Mouse (Mus musculus): ENCODE results near the gene Pde2a. TPM values are rescaled to one million over a fixed set of nuclear protein-coding genes. Genes with fewer than 3 reads are reported as not detected.

The Pde2a gene
- polyA plus RNA-seq, 1 experiment from 2014 or later: 18.6 TPM

GRCm38 (mm10) chr7:101381512-101381911 lies 40.0 kb upstream of the Pde2a start:
- Histone ChIP-seq H3K27ac (ENCODE audit: low read depth, low read length) (no peak overlapping the region), H3K4me1 (replicated peaks; ENCODE audit: control insufficient read depth, insufficient read depth, low read length) (peaks cover 14% of the 10 kb centered on the region; the same call in 1 of the 2 replicates), H3K4me3 (ENCODE audit: low read depth, low read length) (no peak overlapping the region), H3K9ac (ENCODE audit: low read length) (no peak overlapping the region), H3K36me3 (ENCODE audit: control insufficient read depth, insufficient read depth, low read length) (no peaks in the 10 kb centered on the region), H3K9me3 (ENCODE audit: control insufficient read depth, low read length) (no peaks in the 10 kb centered on the region), H3K27me3 (ENCODE audit: control insufficient read depth, insufficient read depth, low read length) (no peaks in the 10 kb centered on the region), H3K4me2 (ENCODE audit: low read depth, low read length, severe bottlenecking) (no peak overlapping the region)
- DNase-seq (ENCODE audit: low spot score): no peak
- no peak for ATAC-seq (replicated peaks; ENCODE audit: low FRiP score)
- WGBS: 78% methylated on average over 6 of the region's 6 CpGs

DNA sequence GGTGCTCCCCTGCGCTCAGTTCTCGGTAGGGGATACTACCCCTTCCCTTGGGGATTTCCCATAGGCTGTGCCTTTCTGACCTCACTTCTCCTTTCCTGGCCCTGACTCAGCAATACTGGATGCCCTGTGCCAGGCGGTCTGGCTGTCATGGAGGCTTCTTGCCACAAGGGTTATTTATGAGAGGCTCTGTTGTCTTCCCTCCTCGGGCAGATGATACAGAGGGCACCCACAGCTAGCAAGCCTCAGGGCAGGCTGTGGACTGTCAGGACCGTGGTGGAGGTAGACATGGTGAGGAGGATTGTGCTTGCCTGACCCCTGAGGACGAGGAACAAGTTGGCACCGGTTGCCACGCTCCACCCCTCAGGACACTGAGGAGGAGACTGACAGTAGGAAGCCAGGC lies 39.1 kb upstream of the Pde2a start:
- H3K27me3 ChIP-seq (ENCODE audit: control insufficient read depth, insufficient read depth, low read length): no peaks in the 10 kb centered on the region
- H3K4me1 ChIP-seq (replicated peaks; ENCODE audit: control insufficient read depth, insufficient read depth, low read length): peaks cover 14% of the 10 kb centered on the region; the same call in 1 of the 2 replicates
- no peak overlapping the region for H3K4me3 ChIP-seq (ENCODE audit: low read depth, low read length)
- DNase-seq (ENCODE audit: low spot score) (no peak), ATAC-seq (replicated peaks; ENCODE audit: low FRiP score) (no peak)
- H3K9ac ChIP-seq (ENCODE audit: low read length): no peak overlapping the region
- no peaks in the 10 kb centered on the region for H3K36me3 ChIP-seq (ENCODE audit: control insufficient read depth, insufficient read depth, low read length)
- no peaks in the 10 kb centered on the region for H3K9me3 ChIP-seq (ENCODE audit: control insufficient read depth, low read length)
- 75% methylated on average over 8 of the region's 8 CpGs for WGBS
- no peak overlapping the region for H3K4me2 ChIP-seq (ENCODE audit: low read depth, low read length, severe bottlenecking)
- no peak overlapping the region for H3K27ac ChIP-seq (ENCODE audit: low read depth, low read length)

DNA sequence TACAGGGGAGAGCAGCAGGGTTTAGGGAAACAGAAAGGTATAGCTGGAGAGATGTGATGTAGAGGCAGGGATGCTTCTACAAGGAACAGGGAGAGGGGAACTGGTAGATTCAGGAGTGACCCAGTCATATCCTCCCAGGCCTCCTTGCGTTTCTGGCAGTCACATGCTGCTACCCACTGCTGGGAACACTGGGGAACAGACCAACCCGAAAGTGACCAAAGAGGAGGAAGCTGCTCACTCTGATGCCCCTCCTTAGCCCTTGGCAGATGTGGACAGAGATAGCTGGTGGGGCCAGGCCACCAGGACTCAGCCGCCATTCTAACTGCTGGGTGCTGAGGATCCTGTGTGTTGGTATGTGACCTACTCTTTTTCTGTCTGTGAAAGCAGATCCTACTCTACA lies 37.7 kb upstream of the Pde2a start:
- no peaks in the 10 kb centered on the region for H3K36me3 ChIP-seq (ENCODE audit: control insufficient read depth, insufficient read depth, low read length)
- DNase-seq (ENCODE audit: low spot score) (no peak), ATAC-seq (replicated peaks; ENCODE audit: low FRiP score) (no peak)
- H3K4me1 ChIP-seq (replicated peaks; ENCODE audit: control insufficient read depth, insufficient read depth, low read length): 0 out of 2 replicates have a peak, but pooled peaks cover 5% of the 10 kb centered on the region
- H3K27me3 ChIP-seq (ENCODE audit: control insufficient read depth, insufficient read depth, low read length): no peaks in the 10 kb centered on the region
- whole genome bisulfite sequencing: 76% methylated on average over 3 of the region's 3 CpGs
- H3K27ac ChIP-seq (ENCODE audit: low read depth, low read length): no peak overlapping the region
- H3K9me3 ChIP-seq (ENCODE audit: control insufficient read depth, low read length): no peaks in the 10 kb centered on the region
- H3K4me2 ChIP-seq (ENCODE audit: low read depth, low read length, severe bottlenecking): no peak overlapping the region
- no peak overlapping the region for H3K4me3 ChIP-seq (ENCODE audit: low read depth, low read length)
- no peak overlapping the region for H3K9ac ChIP-seq (ENCODE audit: low read length)

DNA sequence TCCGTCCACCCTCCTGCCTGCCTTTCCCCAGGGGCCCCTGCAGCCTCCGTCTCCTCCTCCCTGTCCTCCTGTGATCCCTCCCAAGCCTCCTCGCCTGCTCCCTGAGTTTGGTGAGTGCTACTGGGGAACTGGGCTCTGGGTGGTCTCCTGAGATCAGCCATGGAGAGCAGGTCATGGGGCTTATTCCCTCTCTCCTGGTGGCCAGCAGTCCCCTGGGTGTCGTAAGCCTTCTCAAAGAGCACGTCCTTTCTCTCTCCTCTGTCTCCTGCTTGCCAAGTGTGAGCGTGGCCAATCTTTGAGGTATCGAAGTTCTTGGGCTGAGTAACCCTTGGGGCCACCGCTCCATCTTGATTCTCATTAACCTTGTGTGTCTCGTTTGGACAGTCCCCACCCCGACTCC lies 36.6 kb upstream of the Pde2a start:
- no peak overlapping the region for H3K4me2 ChIP-seq (ENCODE audit: low read depth, low read length, severe bottlenecking)
- no peaks in the 10 kb centered on the region for H3K27me3 ChIP-seq (ENCODE audit: control insufficient read depth, insufficient read depth, low read length)
- H3K9ac ChIP-seq (ENCODE audit: low read length): no peak overlapping the region
- H3K9me3 ChIP-seq (ENCODE audit: control insufficient read depth, low read length): no peaks in the 10 kb centered on the region
- no peak overlapping the region for H3K4me3 ChIP-seq (ENCODE audit: low read depth, low read length)
- WGBS: 77% methylated on average over 10 of the region's 10 CpGs
- H3K36me3 ChIP-seq (ENCODE audit: control insufficient read depth, insufficient read depth, low read length): no peaks in the 10 kb centered on the region
- DNase-seq (ENCODE audit: low spot score) (no peak), ATAC-seq (replicated peaks; ENCODE audit: low FRiP score) (no peak)
- H3K27ac ChIP-seq (ENCODE audit: low read depth, low read length): no peak overlapping the region
- H3K4me1 ChIP-seq (replicated peaks; ENCODE audit: control insufficient read depth, insufficient read depth, low read length): 0 out of 2 replicates have a peak, but pooled peaks cover 5% of the 10 kb centered on the region

DNA sequence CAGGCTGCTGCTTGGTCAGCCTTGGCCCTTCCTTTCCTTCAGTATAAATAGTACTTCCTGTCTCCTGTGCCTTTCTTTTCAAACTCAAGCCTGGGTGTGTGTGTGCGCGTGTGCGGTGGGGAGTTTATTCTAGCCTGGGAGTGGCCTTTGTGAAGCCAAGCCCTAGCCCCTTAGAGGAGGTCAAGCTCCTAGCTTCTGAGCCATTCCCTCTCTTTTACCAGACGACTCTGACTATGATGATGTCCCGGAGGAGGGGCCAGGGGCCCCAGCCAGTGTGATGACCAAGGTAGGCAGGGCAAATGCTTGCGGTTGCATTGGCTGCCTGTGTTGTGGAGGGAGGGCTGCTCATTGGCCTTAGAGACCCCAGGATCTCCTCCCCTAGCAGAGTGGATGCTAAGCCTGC lies 36.2 kb upstream of the Pde2a start:
- Histone ChIP-seq H3K36me3 (ENCODE audit: control insufficient read depth, insufficient read depth, low read length) (no peaks in the 10 kb centered on the region), H3K4me2 (ENCODE audit: low read depth, low read length, severe bottlenecking) (no peak overlapping the region), H3K9me3 (ENCODE audit: control insufficient read depth, low read length) (no peaks in the 10 kb centered on the region), H3K27me3 (ENCODE audit: control insufficient read depth, insufficient read depth, low read length) (no peaks in the 10 kb centered on the region), H3K27ac (ENCODE audit: low read depth, low read length) (no peak overlapping the region), H3K4me3 (ENCODE audit: low read depth, low read length) (no peak overlapping the region), H3K9ac (ENCODE audit: low read length) (no peak overlapping the region), H3K4me1 (replicated peaks; ENCODE audit: control insufficient read depth, insufficient read depth, low read length) (0 out of 2 replicates have a peak, but pooled peaks cover 5% of the 10 kb centered on the region)
- ATAC-seq (replicated peaks; ENCODE audit: low FRiP score): no peak
- WGBS: 46% methylated on average over 6 of the region's 6 CpGs
- no peak for DNase-seq (ENCODE audit: low spot score)

- Histone ChIP-seq H3K4me3 (ENCODE audit: low read depth, low read length) (no peak overlapping the region), H3K27me3 (ENCODE audit: control insufficient read depth, insufficient read depth, low read length) (no peaks in the 10 kb centered on the region), H3K9ac (ENCODE audit: low read length) (no peak overlapping the region), H3K36me3 (ENCODE audit: control insufficient read depth, insufficient read depth, low read length) (no peaks in the 10 kb centered on the region), H3K4me2 (ENCODE audit: low read depth, low read length, severe bottlenecking) (no peak overlapping the region), H3K27ac (ENCODE audit: low read depth, low read length) (no peak overlapping the region), H3K9me3 (ENCODE audit: control insufficient read depth, low read length) (no peaks in the 10 kb centered on the region), H3K4me1 (replicated peaks; ENCODE audit: control insufficient read depth, insufficient read depth, low read length) (0 out of 2 replicates have a peak, but pooled peaks cover 5% of the 10 kb centered on the region)
- DNase-seq (ENCODE audit: low spot score) (no peak), ATAC-seq (replicated peaks; ENCODE audit: low FRiP score) (no peak)
- WGBS: 56% methylated on average over 10 of the region's 10 CpGs
Measured at GRCm38 (mm10) chr7:101385866-101386452, 35.5 kb upstream of the Pde2a start.

GRCm38 (mm10) chr7:101389256-101389655 lies 32.2 kb upstream of the Pde2a start:
- no peak for DNase-seq (ENCODE audit: low spot score)
- H3K36me3 ChIP-seq (ENCODE audit: control insufficient read depth, insufficient read depth, low read length): no peaks in the 10 kb centered on the region
- H3K27me3 ChIP-seq (ENCODE audit: control insufficient read depth, insufficient read depth, low read length): no peaks in the 10 kb centered on the region
- 87% methylated on average over 6 of the region's 6 CpGs for WGBS
- H3K27ac ChIP-seq (ENCODE audit: low read depth, low read length): no peak overlapping the region
- ATAC-seq (replicated peaks; ENCODE audit: low FRiP score): no peak
- no peak overlapping the region for H3K4me3 ChIP-seq (ENCODE audit: low read depth, low read length)
- H3K4me2 ChIP-seq (ENCODE audit: low read depth, low read length, severe bottlenecking): no peak overlapping the region
- H3K4me1 ChIP-seq (replicated peaks; ENCODE audit: control insufficient read depth, insufficient read depth, low read length): peaks cover 10% of the 10 kb centered on the region; the same call in 1 of the 2 replicates
- no peaks in the 10 kb centered on the region for H3K9me3 ChIP-seq (ENCODE audit: control insufficient read depth, low read length)
- no peak overlapping the region for H3K9ac ChIP-seq (ENCODE audit: low read length)

GRCm38 (mm10) chr7:101391909-101392479 lies 29.5 kb upstream of the Pde2a start:
- H3K27me3 ChIP-seq (ENCODE audit: control insufficient read depth, insufficient read depth, low read length): no peaks in the 10 kb centered on the region
- peaks cover 8% of the 10 kb centered on the region; the same call in 1 of the 2 replicates for H3K4me1 ChIP-seq (replicated peaks; ENCODE audit: control insufficient read depth, insufficient read depth, low read length)
- no peaks in the 10 kb centered on the region for H3K9me3 ChIP-seq (ENCODE audit: control insufficient read depth, low read length)
- H3K4me3 ChIP-seq (ENCODE audit: low read depth, low read length): no peak overlapping the region
- WGBS: 82% methylated on average over 4 of the region's 4 CpGs
- ATAC-seq (replicated peaks; ENCODE audit: low FRiP score) (no peak), DNase-seq (ENCODE audit: low spot score) (no peak)
- no peak overlapping the region for H3K27ac ChIP-seq (ENCODE audit: low read depth, low read length)
- H3K36me3 ChIP-seq (ENCODE audit: control insufficient read depth, insufficient read depth, low read length): no peaks in the 10 kb centered on the region
- H3K4me2 ChIP-seq (ENCODE audit: low read depth, low read length, severe bottlenecking): no peak overlapping the region
- H3K9ac ChIP-seq (ENCODE audit: low read length): no peak overlapping the region

DNA sequence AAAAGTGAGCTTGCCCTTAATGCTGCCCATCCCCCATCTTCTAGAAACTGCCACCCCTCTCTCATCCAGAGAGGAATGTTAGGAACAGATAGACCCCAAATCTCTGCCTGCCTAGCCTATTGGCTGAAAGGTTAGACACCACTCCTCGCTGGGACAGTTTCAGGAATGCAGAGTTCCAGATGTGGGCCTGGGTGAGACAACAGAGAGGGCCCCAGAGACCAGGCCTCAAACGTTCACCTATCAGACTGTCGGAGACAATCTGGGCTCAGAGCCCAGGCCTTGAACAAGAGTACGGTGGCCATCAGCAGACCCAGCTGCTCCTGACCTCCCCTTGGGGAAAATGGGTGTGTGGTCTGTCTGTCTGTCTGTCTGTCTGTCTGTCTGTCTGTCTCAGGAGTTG lies 28.5 kb upstream of the Pde2a start:
- ATAC-seq (replicated peaks; ENCODE audit: low FRiP score): no peak

More for the DNA sequence above, 28.5 kb upstream of the Pde2a start:
- DNase-seq (ENCODE audit: low spot score): no peak
- Histone ChIP-seq H3K27me3 (ENCODE audit: control insufficient read depth, insufficient read depth, low read length) (no peaks in the 10 kb centered on the region), H3K4me2 (ENCODE audit: low read depth, low read length, severe bottlenecking) (no peak overlapping the region), H3K9ac (ENCODE audit: low read length) (no peak overlapping the region), H3K27ac (ENCODE audit: low read depth, low read length) (no peak overlapping the region), H3K4me3 (ENCODE audit: low read depth, low read length) (no peak overlapping the region), H3K9me3 (ENCODE audit: control insufficient read depth, low read length) (no peaks in the 10 kb centered on the region), H3K4me1 (replicated peaks; ENCODE audit: control insufficient read depth, insufficient read depth, low read length) (peaks cover 8% of the 10 kb centered on the region; the same call in 1 of the 2 replicates), H3K36me3 (ENCODE audit: control insufficient read depth, insufficient read depth, low read length) (no peaks in the 10 kb centered on the region)
- WGBS: 47% methylated on average over 4 of the region's 4 CpGs
